Mouse (Mus musculus): ENCODE measurements around the gene Rad51b.

Gene Rad51b

DNA sequence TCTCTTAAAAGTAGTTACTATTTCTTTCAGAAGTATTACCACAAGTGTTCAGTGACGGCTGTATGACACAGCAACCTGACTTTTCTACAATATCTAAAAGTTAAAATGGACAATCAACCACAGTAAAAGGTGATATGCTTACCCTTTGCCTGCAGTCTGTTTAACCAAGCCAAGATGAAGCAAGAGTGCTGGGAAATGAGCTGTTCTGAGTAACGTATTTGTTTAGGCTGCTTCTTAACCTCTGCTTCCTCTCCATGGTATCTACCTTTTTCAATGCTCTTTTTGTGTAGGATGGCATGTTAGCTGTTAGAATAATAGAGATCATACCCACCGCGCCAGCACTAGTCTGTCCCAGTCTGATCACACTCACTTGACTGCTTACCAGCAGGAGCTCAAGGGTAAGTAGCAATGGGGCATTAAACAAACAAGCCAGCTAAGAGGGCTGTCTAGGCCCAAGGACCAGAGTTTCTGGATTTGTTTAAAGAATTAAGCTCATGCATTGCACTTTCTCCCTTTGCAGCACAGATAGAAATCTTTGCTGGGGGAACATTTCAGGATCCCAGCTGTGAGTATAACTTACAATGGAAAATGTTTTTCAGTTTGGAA, 262.4 kb downstream of the Rad51b start:
- in situ Hi-C loops (cut with MboI; ENCODE audit: low sequenced_read_pairs) = no loop called here

DNA sequence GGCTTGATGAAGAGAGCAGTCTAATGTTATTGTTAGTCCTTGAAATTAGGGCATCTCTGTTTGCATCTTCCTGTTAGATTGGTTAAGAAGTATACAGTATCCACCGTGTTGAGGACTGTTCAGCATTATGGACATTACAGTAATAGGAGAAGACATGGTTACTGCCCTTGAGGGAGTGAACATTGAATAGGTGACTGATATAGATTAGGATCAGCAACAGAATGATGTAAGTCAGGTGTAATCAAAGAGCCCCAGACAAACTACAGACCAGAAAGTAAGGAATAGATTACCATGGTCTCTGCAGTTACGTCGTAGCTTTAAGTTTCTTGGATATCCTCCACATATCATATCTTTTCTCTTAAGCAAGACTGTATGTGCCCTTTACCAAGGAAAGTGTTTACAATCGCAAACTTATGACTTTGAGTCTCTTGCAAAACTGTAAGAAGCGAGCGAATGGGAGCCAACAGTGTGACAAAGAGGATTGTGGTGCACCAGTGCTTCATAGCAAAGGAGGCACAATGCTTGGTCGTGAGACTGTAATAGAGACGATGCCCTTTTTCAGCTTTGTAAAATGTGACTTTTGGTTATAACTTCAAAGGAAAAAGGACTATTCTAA, 263.1 kb downstream of the Rad51b start:
- in situ Hi-C loops (cut with MboI; ENCODE audit: low sequenced_read_pairs) = no loop called here

GRCm38 (mm10) chr12:79560893-79561292, 263.8 kb downstream of the Rad51b start:
- in situ Hi-C loops (cut with MboI; ENCODE audit: low sequenced_read_pairs) = no loop called here

DNA sequence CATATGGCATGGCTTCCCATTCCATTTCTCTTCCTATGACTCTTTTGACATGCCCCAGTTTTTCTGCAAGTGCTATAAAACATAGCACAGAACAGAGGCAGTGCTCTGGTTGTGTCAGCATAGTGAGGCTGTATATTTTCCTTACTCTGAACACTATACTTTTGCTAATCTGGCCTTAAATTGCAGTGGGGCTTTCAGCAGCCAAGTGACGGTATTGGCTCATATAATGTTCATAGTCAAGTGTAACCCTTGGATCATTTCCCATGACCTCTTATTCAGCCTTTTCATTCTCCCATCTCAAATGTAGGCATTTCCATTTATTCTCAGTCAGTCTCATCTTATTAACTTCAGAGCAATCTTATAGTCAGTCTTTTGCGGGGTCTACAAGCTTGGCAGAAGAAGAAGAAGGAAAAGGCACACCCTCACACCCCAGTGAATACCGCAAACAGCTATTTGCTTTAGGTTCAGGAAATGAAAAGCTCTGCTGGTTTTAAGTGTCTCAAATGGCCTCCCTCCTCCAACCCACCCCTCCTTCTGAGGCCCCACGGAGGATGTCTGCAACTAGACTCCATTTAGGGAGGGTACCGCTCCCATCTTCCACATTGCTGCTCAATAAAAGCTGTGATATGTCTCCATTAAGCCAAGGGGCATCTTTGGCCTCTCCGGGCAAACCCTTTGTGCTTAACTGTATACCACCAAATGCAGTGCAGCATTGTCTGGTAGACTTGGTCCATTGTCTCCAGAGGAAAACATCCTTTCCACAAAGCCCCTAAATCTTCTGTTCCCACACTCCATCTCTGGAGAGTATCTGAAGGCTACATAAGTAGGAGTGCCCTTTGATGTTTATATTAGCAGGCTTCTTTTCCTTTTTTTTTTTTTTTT, 277.3 kb downstream of the Rad51b start:
- in situ Hi-C loops (cut with MboI; ENCODE audit: low sequenced_read_pairs) = no loop called here

DNA sequence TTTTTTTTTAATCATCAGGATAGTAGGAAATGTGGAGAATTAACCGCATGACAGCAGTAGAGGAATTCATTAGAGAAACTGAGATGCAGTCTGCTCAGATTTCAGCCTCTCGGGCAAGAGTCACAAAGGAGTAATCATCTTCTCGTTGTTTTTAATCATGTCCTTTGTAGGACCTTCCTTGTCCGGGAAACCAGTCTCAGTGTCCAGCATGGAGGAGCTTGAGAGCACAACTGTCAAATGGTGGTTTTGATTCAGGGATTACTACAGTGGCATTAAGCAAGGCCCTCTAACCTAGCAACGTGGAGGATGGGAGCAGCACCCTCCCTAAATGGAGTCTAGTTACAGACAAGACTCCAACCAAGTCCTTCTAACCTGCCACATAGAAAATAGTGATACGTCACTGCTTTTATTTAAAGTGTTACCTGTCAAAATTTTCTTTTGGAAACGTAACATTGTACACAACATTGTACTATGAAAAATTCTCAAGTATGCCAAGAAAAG, 278.0 kb downstream of the Rad51b start:
- in situ Hi-C loops (cut with MboI; ENCODE audit: low sequenced_read_pairs) = no loop called here

DNA sequence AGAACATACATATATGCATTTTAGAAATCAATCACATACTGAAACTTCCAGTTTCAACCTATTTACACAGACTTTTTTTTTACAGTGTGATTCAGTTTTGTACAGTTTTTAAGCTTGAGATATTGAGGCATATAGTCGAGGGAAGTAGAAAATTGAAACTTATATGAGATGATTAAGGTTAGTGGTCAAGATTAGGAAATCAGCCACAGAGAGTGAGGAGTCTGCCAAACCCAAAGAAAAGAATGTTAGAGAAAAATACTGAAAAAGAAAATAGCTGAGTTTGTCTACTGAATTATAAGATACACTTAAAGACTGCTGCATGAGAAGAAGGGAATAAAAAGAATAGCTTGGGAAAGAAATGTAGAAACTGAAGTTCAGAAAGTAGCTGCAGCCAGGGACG, 280.4 kb downstream of the Rad51b start:
- in situ Hi-C loops (cut with MboI; ENCODE audit: low sequenced_read_pairs) = no loop called here

DNA sequence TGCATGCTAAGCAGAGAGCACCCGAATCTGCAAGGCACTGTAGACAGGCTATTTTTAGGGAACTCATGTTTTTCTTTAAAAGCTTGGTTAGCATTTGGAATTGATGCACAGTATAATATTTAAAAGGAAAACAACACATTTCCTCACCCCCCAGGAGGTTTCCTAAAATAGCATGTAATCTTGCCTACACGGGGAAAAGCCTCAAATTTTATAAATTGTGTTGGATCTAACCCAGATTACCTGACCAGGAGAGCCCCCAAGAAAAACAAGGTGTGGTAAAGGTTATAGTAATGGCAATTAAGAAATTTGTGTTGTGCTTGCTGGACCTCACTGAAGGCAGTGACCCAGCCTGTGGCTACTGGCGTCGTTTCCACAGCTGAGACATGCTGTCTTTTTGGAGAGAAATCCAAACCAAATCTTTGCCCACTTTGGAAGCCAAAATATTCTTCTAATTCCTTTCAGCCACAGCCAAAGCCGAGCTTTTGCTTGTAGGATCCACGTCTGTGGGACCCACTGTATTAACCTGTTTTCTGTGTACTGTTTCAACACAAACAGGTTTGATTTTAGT, 282.0 kb downstream of the Rad51b start:
- in situ Hi-C loops (cut with MboI; ENCODE audit: low sequenced_read_pairs) = no loop called here

- in situ Hi-C loops (cut with MboI; ENCODE audit: low sequenced_read_pairs) = no loop called here
Observed at GRCm38 (mm10) chr12:79579837-79580236, 282.8 kb downstream of the Rad51b start.

GRCm38 (mm10) chr12:79584556-79585307, 287.6 kb downstream of the Rad51b start:
- in situ Hi-C loops (cut with MboI; ENCODE audit: low sequenced_read_pairs) = no loop called here

DNA sequence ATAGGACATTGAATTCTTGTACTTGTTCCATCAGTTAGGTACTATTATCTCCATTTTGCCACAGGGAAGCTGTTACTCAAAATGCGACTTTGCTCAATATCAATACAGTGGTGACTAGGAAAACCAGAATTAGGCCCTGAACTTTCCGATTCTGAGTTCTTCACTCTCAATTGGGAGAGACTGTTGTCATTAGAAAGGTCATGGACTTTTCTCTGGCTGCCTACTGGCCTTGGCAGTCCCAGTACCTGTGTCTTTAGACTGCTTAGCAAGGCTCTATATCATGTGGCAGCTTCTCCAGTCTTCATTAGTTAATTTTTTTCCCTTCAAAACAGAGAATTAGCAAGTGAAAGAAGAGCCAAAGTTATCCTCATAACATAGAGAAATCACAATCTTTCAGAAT, 288.3 kb downstream of the Rad51b start:
- in situ Hi-C loops (cut with MboI; ENCODE audit: low sequenced_read_pairs) = no loop called here

DNA sequence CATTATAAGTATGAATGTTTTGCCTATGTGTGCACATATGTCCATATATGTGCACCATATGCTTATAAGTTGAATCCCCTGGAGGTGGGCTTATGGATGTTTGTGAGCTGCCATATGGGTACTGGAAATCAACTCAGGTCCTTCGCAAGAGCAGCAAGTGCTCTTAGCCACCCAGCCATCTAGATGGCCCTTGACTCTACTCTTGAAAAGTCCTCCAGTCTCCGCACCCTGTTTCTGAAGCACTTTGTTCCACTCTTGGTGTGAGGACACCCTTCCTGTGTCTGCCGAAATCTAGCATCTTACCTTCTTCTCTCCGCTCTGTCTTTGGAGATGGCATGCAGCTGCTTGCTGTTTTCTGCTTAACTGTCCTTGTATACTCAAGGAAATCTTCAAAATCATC, 291.7 kb downstream of the Rad51b start:
- in situ Hi-C loops (cut with MboI; ENCODE audit: low sequenced_read_pairs) = no loop called here

- in situ Hi-C loops (cut with MboI; ENCODE audit: low sequenced_read_pairs) = no loop called here
Observed at GRCm38 (mm10) chr12:79592206-79592605, 295.1 kb downstream of the Rad51b start.

- in situ Hi-C loops (cut with MboI; ENCODE audit: low sequenced_read_pairs) = no loop called here
Observed at GRCm38 (mm10) chr12:79596842-79597241, 299.8 kb downstream of the Rad51b start.

DNA sequence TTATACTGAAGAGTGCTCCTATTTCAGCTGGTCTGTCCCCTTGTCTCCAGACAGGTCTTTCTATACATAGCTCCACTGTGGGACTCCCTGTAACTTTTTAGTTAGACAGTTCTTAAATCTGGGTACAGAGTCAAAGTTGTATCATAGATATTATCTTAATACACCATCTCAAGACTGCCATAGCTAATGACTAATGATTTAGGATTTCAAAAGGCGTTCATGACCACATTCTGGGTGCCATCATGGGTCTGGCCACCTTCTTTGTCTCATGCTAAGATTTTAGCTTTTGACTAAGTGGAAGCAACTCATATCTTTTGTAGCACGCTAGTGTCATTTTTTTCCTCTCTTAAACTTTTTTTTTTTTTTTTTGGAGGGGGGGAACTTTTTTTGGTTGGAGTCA, 300.3 kb downstream of the Rad51b start:
- in situ Hi-C loops (cut with MboI; ENCODE audit: low sequenced_read_pairs) = no loop called here

- in situ Hi-C loops (cut with MboI; ENCODE audit: low sequenced_read_pairs) = no loop called here
Observed at GRCm38 (mm10) chr12:79597786-79598185, 300.7 kb downstream of the Rad51b start.

DNA sequence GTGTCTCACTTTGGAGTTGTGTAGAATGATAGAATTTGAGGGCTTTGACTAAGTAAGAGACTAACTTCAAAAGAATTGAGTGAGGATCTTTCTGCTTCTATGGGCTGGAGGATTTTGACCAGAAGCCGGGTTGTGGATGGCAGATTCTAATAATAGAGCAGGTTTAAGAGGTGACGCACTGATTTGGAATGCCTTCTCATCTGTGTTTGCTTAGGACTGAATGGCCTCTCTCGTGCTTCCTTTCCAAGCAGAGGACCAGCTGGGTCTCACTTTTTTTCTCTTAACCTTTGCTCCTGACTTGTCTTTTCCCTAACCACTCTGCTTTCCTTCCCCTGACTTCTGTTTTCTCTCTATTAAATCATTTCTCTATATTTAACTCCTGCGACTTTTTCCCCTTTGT, 301.4 kb downstream of the Rad51b start:
- in situ Hi-C loops (cut with MboI; ENCODE audit: low sequenced_read_pairs) = no loop called here

DNA sequence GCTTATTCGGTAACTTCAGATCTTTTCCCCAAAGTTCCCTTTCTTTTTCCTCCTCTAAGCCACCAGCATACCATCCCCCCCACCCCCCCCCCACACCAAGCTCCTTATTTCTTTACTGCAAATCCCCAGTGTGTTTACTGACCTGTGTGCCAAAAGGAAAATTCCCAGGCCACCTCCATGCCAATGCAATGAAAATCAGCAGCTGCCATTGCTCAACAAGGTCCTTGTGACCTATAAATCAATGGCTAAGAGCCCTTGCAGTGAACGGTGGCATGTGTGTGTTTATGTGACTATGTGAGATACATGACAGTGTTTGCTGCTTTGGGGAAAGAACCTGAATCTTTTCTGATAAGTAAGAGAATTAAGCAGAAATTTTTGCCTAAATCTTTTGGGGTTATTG, 301.8 kb downstream of the Rad51b start:
- in situ Hi-C loops (cut with MboI; ENCODE audit: low sequenced_read_pairs) = no loop called here

GRCm38 (mm10) chr12:79600149-79600769, 303.2 kb downstream of the Rad51b start:
- in situ Hi-C loops (cut with MboI; ENCODE audit: low sequenced_read_pairs) = loop anchor here (10.0 kb wide), 2 partner anchors 235 to 535 kb away; no protein-coding TSS in a partner anchor

DNA sequence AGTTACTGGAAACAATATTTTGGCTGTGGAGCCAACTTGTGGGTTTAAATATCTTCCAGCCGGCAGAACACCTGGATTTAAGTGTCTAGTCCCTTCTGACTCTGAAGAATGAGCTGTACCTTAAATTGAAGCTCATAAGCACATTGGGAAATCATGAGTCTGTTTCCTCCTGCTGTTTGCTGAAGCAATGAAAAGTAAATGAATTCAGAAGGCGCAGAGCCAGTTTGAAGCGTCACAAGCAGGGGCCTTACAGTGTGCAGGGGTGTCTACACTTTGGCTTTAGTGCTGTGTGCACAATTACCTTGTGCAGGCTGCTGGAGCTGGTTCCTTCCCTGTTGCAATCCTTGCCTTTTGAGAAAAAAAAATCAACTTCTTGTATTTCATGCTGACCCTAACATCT, 305.6 kb downstream of the Rad51b start:
- in situ Hi-C loops (cut with MboI; ENCODE audit: low sequenced_read_pairs) = loop anchor here (10.0 kb wide), 2 partner anchors 238 to 532 kb away; no protein-coding TSS in a partner anchor

DNA sequence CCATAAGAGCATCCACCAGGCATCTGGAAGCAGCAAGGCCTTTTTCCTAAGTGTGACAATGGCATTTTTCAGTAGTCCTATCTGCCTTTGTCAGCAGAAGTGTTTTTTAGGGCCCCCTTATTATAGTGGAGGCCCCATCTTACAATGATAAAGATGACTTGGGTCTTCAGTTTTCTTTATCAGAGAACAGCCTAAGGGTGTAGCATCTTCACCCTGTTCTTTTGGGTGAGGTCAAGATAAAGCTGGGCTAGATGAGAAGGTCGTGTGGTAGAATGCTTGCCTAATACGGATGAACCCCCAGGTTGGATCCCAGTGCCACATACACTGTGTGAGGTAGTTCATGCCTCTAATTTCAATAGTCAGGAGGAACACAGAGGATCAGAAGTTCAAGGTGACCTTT, 307.8 kb downstream of the Rad51b start:
- in situ Hi-C loops (cut with MboI; ENCODE audit: low sequenced_read_pairs) = loop anchor here (10.0 kb wide), 2 partner anchors 240 to 530 kb away; no protein-coding TSS in a partner anchor

Data from CH12F3 (cell line).